Mouse (Mus musculus) limb, embryonic 11.5 days (tissue): ENCODE measurements around the gene Brix1. TPM values are rescaled to one million over a fixed set of nuclear protein-coding genes. Genes with fewer than 3 reads are reported as not detected.
"Not testable (repeated sequence)": the region's sequence is repeated elsewhere in the genome, so short reads cannot be mapped to it uniquely, and the experiment has no call there.

ENCODE experiments used
- ATAC-seq: fragments of 200-750 bp; cut with Nextera tagmentation; 2 replicates; pipeline ENCODE4 v1.8.0; 2017; ENCODE audit warnings: low read depth; ENCODE audit not compliant: insufficient number of reproducible peaks, low FRiP score, low TSS enrichment
- DNase-seq: peaks from one replicate; pipeline ENCODE4 v3.0.0-alpha.2; 2015; ENCODE audit warnings: low spot score
- H3K27ac ChIP-seq: fragments of 300-500 bp; sonication (generic); replicated peaks from 2 replicates; pipeline ENCODE4 v1.5.1; 2014; ENCODE audit warnings: low read depth, mild to moderate bottlenecking, low read length
- H3K27me3 ChIP-seq: fragments of 300-500 bp; sonication (generic); 2 replicates; pipeline ENCODE4 v1.6.1; 2014; ENCODE audit warnings: mild to moderate bottlenecking, low read length, mixed read lengths; ENCODE audit not compliant: control insufficient read depth, insufficient read depth
- H3K36me3 ChIP-seq: fragments of 300-500 bp; sonication (generic); 2 replicates; pipeline ENCODE4 v1.6.1; 2014; ENCODE audit warnings: mild to moderate bottlenecking, low read length, moderate library complexity, mixed read lengths; ENCODE audit not compliant: control insufficient read depth, insufficient read depth
- H3K4me1 ChIP-seq: fragments of 300-500 bp; sonication (generic); 2 replicates; pipeline ENCODE4 v1.6.1; 2014; ENCODE audit warnings: low read length, mixed read lengths; ENCODE audit not compliant: control insufficient read depth, insufficient read depth
- H3K4me2 ChIP-seq: fragments of 300-500 bp; sonication (generic); 2 replicates; pipeline ENCODE4 v1.6.1; 2014; ENCODE audit warnings: low read depth, mild to moderate bottlenecking, moderate library complexity; ENCODE audit not compliant: severe bottlenecking
- H3K4me3 ChIP-seq: fragments of 300-500 bp; sonication (generic); 2 replicates; pipeline ENCODE4 v1.5.1; 2014; ENCODE audit warnings: low read depth, low read length
- H3K9ac ChIP-seq: fragments of 300-500 bp; sonication (generic); 2 replicates; pipeline ENCODE4 v1.6.1; 2014; ENCODE audit warnings: mild to moderate bottlenecking, low read length
- H3K9me3 ChIP-seq: fragments of 300-500 bp; sonication (generic); 2 replicates; pipeline ENCODE4 v1.6.1; 2016; ENCODE audit warnings: low read length; ENCODE audit not compliant: control insufficient read depth
- WGBS: fragments of 180-500 bp; shearing (Covaris S2); extraction: QIAGEN DNeasy Blood & Tissue Kit; methylation state at CpG from one replicate; pipeline ENCODE4 v1.1.7; 2014; 5-methylcytosine and 5-hydroxymethylcytosine counted together
- polyA plus RNA-seq: library from polyadenylated mRNA; unstranded; fragments of >200 nt; fragmentation: Nextera tagmentation; extraction: Ambion mirVana; gene quantifications from 2 replicates; pipeline ENCODE4 v1.2.1, GENCODE M21; 2014

Brix1 gene
- 146 and 162 TPM in 2 replicates for polyA plus RNA-seq

DNA sequence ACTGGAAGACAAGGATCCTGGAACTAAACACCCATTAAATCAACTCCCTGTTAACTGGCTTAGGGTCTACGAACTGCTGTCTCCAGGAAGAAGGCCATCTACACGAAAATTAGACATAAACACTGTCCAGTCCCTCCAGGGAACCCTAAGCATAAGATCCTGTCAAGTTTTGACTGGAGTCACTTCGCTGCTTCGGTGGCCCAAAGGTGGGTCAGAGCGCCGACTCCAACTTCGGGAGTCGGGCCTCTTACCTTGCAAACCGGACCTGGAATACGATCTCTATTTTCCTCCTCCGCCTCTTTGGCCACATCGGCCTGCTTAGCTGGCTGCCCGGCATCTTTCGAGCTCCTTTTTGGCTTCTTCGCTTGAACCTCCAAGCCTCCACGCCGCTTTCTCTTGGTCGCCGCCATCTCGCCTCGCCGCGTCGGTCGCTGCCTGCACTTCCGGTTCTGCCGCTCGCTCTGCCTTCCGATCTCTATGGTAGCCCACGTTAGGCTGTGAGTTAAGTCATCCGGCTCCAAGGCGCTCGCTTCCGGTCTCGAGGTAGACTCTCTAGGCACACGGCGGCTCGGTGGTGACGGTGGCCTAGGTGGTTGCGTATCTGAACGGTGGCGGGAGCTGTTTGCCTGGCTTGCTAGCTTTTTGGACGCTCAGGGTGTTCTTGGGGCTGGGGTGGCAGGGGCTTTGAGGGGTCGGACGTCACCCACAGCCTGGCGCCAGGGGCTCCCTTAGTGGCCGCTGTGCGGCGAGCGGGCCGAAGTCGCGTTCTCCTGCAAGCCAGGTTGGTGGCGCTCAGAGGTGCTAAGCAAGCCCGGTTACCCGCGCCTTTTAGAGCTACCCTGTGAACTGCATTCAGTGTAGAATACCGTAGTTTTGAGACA lies at the start of gene Brix1, which contains the start of gene Rad1:
TSS of gene Brix1 (minus strand) at position 464 of the 881 bp plus-strand sequence.
TSS of gene Rad1 (plus strand) at position 535 of the 881 bp plus-strand sequence.
- Histone ChIP-seq H3K27ac (no peak within 1 kb of the TSS), H3K4me1 (no peaks in the 10 kb centered on the region), H3K4me2 (peak within 1 kb of the TSS; percentile 80), H3K4me3 (peak within 1 kb of the TSS; percentile 67), H3K27me3 (no peaks in the 10 kb centered on the region), H3K9me3 (no peaks in the 10 kb centered on the region), H3K9ac (peak within 1 kb of the TSS; percentile 85), H3K36me3 (peaks cover 10% of the 10 kb centered on the region; the same call in 1 of the 2 replicates)
- ATAC-seq (peak; percentile 98), DNase-seq (peak; percentile 96)
- WGBS, result under 1% methylated on average over 58 of the region's 58 CpGs

DNA sequence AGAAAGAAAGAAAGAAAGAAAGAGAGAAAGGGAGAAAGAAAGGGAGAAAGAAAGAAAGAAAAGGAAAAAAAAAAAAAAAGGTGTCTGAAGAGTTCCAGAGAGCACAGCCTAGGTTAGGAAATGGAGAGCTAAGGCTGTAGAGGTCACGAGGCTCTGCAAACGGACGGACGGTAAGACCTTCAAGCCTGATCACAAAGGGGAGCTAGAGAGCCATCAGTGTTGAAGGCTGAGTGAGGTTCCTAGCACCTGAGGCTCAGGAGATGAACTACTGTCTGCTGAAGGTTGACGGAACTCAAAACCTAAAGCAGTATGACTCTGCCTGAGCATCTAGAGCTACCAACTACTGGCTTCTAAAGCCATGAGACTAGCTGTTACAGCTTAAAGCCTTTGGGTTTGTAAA lies 48.8 kb upstream of the Brix1 start:
- 82% methylated on average over 5 of the region's 5 CpGs for WGBS
- no peaks in the 10 kb centered on the region for H3K36me3 ChIP-seq

DNA sequence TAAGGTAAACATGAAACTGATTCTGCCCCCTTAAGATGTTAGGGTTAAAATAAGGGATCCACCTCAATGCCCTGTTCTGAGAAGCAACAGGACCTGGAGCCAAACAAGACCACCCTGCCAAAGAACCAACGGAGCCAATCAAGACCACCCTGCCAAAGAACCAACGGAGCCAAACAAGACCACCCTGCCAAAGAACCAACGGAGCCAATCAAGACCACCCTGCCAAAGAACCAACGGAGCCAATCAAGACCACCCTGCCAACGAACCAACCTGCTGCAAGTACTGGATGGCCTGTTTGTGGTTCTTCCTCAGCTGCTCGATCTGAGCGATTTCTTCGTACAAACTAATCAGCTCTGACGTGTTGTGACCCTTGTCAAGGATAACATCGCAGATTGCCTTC lies 47.6 kb upstream of the Brix1 start:
- not testable (repeated sequence) for DNase-seq, H3K27me3 ChIP-seq, H3K27ac ChIP-seq, ATAC-seq, H3K9me3 ChIP-seq, H3K4me3 ChIP-seq, H3K4me2 ChIP-seq, H3K9ac ChIP-seq, H3K36me3 ChIP-seq, H3K4me1 ChIP-seq
- 89% methylated on average over 10 of the region's 10 CpGs for WGBS

More for the DNA sequence above, 48.8 kb upstream of the Brix1 start:
- ATAC-seq (no peak), DNase-seq (no peak)
- no peak overlapping the region for H3K27ac ChIP-seq
- no peaks in the 10 kb centered on the region for H3K9me3 ChIP-seq
- no peak overlapping the region for H3K4me2 ChIP-seq
- H3K4me1 ChIP-seq, result peaks cover 2% of the 10 kb centered on the region
- no peak overlapping the region for H3K9ac ChIP-seq
- no peaks in the 10 kb centered on the region for H3K27me3 ChIP-seq
- H3K4me3 ChIP-seq, result no peak overlapping the region

DNA sequence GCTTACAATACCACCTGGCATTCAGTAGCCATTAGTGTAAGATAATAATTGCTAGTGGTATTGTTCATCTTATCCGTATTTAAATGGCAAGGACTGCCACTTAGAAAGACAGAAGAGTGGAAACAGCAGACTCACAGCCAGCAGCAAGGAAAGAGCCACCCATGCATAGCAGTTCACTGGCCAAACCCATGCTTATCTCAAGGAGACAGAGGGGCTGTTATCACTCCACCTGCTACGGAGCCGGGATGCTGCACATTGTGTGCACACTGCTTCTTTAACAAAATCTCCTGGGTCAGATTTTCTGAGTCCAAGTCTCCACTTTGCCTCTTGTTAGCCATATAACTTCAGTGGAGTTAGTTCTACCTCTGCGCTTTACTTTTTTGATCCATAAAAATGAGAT lies 45.6 kb upstream of the Brix1 start:
- no peak overlapping the region for H3K27ac ChIP-seq
- DNase-seq, result no peak
- no peaks in the 10 kb centered on the region for H3K27me3 ChIP-seq
- H3K4me3 ChIP-seq, result no peak overlapping the region
- no peaks in the 10 kb centered on the region for H3K9me3 ChIP-seq
- H3K4me2 ChIP-seq, result no peak overlapping the region
- H3K4me1 ChIP-seq, result no peaks in the 10 kb centered on the region
- H3K9ac ChIP-seq, result no peak overlapping the region
- 89% methylated on average over 4 of the region's 4 CpGs for WGBS
- ATAC-seq, result no peak
- H3K36me3 ChIP-seq, result no peaks in the 10 kb centered on the region

DNA sequence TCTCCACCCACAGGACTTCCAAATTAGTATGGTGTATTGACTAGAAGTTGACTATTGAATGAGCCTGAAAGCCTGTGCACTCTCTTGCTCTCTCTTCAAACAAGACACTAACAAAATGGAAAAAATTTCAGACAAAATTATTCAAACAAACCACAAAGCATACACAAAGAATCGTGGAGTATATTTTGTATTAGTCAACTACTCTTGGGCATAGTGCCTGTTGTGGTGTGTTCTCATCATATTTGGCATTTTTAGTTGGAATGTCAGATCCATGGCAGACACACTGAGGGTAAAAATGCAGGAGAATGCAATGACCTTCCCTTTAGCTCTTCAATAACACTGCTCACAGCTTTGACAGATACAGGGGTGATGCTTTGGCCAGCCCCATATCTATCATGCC lies 40.1 kb upstream of the Brix1 start:
- Histone ChIP-seq H3K4me2 (no peak overlapping the region), H3K4me3 (no peak overlapping the region), H3K27ac (no peak overlapping the region), H3K36me3 (no peaks in the 10 kb centered on the region), H3K27me3 (no peaks in the 10 kb centered on the region), H3K9ac (no peak overlapping the region), H3K4me1 (no peaks in the 10 kb centered on the region), H3K9me3 (no peaks in the 10 kb centered on the region)
- ATAC-seq (no peak), DNase-seq (no peak)
- WGBS, result 88% methylated on average over 1 of the region's 1 CpGs

DNA sequence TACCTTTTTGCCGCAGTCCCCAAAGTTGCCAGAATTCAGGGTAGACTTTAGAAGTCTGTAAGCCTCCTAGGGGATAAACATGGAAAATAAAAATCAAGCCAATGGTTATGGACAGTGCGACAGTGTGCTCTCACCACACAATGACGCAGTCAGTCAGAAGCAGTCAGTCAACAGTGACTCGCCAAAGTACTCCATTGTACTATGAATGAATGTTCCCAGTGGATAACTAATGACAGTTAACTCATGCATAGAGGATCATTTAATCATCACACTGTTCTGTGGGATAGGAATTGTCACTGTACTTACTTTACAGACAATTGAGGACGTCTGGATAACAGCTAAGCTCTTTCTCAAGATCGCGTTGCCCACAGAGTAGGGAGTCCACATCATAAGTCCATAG lies 29.4 kb upstream of the Brix1 start:
- Histone ChIP-seq H3K9me3 (no peaks in the 10 kb centered on the region), H3K4me2 (no peak overlapping the region), H3K36me3 (no peaks in the 10 kb centered on the region), H3K4me3 (no peak overlapping the region), H3K4me1 (no peaks in the 10 kb centered on the region), H3K27ac (no peak overlapping the region), H3K27me3 (no peaks in the 10 kb centered on the region), H3K9ac (no peak overlapping the region)
- WGBS, result 90% methylated on average over 7 of the region's 7 CpGs
- DNase-seq (no peak), ATAC-seq (no peak)

DNA sequence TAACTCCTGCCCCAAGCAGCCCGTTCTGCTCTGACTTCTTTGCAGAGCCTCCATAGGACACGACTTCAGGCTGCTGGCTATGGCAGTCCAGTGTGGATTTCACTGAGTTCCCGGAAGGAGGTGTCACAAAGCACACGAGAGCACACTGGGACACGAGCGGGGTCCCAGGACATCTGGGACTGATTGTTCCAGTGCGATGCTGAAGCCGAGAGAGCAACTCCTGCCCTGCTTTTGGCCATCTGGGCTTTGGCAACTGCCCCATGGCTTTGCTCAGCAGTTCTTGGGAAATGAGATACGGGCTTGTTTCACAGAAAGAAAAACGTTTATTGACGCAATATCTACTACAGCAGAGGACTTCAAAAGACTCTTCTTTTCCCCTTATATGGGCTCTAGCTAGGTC lies 20.4 kb upstream of the Brix1 start:
- Histone ChIP-seq H3K9me3 (no peaks in the 10 kb centered on the region), H3K36me3 (no peaks in the 10 kb centered on the region), H3K27me3 (no peaks in the 10 kb centered on the region), H3K27ac (no peak overlapping the region), H3K4me1 (no peaks in the 10 kb centered on the region), H3K4me3 (no peak overlapping the region), H3K4me2 (no peak overlapping the region), H3K9ac (no peak overlapping the region)
- ATAC-seq, result no peak
- DNase-seq, result peak; percentile 48
- WGBS, result 28% methylated on average over 11 of the region's 11 CpGs

DNA sequence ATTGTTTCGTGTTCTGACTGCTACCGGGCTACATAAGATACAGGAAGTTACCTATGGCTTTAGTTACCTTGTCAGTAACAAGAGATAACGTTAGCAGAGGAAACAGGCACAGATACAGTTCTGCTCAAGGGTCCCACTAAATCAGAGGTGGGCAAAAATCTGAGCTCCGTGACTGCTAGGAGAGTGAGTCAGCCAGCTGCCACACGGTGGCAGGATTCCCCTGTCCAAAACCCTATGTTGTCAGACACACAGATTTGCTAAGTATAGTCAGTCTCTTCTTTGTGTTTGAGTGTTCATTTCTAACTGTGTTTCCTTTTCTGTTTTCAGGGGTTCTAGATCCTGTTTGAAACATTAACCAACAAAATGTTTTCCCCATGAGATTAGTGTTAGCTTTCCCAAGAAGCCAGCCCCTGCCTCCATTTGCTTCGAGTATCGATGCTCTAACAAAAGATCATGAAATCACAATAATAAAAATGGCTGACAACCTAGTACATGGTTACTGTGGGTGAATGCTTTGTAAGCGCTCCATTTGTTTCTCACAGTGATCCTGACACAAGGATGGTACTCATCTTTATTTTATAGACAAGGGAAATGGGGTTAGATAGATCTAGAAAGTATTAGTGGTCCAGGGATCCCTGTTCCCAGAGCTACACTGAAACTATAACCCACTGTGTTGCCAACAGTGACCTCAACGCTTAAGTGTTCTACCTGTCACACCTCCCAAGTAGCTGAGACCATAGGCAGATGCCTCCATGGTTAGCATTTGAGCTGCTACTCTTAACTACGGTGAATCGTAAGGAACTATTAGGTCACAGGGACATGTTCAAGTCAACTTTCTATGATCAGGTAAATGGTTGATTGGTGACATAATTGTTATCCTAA lies 15.3 kb upstream of the Brix1 start:
- Histone ChIP-seq H3K4me3 (no peak overlapping the region), H3K27me3 (no peaks in the 10 kb centered on the region), H3K27ac (no peak overlapping the region), H3K36me3 (peaks cover 2% of the 10 kb centered on the region; the same call in 1 of the 2 replicates), H3K9ac (no peak overlapping the region), H3K9me3 (0 out of 2 replicates have a peak, but pooled peaks cover under 1% of the 10 kb centered on the region), H3K4me2 (no peak overlapping the region), H3K4me1 (no peaks in the 10 kb centered on the region)
- DNase-seq (peak; percentile 82), ATAC-seq (peak; percentile 65; the same call in 1 of the 2 replicates)
- 59% methylated on average over 11 of the region's 11 CpGs for WGBS
